Comparison of ENCODE assay signal across 23 mouse cellular contexts in genomic region chr4:62357631-62358148, GRCm38 (mm10). TPM values are rescaled to one million over a fixed set of nuclear protein-coding genes. Genes with fewer than 3 reads are reported as not detected.
DNase-seq lines count a peak whose midpoint lies in the region; TF ChIP-seq lines count a peak whose summit lies in the region.
"Had no signal": no experiment of that assay in that cellular context is flagged by ENCODE, and none has a peak within 500 bp of the region (broad histone marks: within the 10 kb centered on the region; RNA-seq: fewer than 3 reads in every experiment).

No protein-coding gene starts in this region.

- no peak overlapping the region for H3K4me3 ChIP-seq in layer of hippocampus, adult 2 months
- H3K4me3 ChIP-seq in bone marrow macrophage, adult 2 months (ENCODE audit: insufficient read depth, low read length): no peak overlapping the region
- no peak overlapping the region for H3K4me3 ChIP-seq in macrophage (ENCODE audit: inconsistent target)
- H3K4me3 ChIP-seq: forebrain, embryonic 15.5 days; heart, embryonic 10.5 days; hindbrain, embryonic 13.5 days; limb, embryonic 15.5 days; lung, embryonic 15.5 days; midbrain, embryonic 15.5 days; neural tube, embryonic 15.5 days had no signal

- TF ChIP-seq POLR2A in bone marrow macrophage, adult 2 months (IDR thresholded peaks at IDR 0.05; ENCODE audit: borderline replicate concordance, low read depth, low read length): no peak

- DNase-seq in layer of hippocampus, adult 2 months (ENCODE audit: low spot score in 2 of 2): no peak
- no peak for DNase-seq in layer of hippocampus, postnatal 10 days (ENCODE audit: low spot score in 2 of 2)
- DNase-seq in 416B (ENCODE audit: low read depth): peak; percentile 68
- no peak for DNase-seq in gastrocnemius, adult 8-10 months (ENCODE audit: low spot score in 2 of 2)
- DNase-seq in adrenal gland, postnatal 25 days: no peak
- no peak for DNase-seq in thymus, adult 18-20 months
- DNase-seq: adrenal gland, adult 2 months; cerebellum, postnatal 10 days; embryo, embryonic 11 days; gastrocnemius, postnatal 36 days; kidney, postnatal 4 days; layer of hippocampus, postnatal 36 days; right cerebral cortex, postnatal 14 days; thymus, postnatal 4 days had no signal

- peaks cover 2% of the 10 kb centered on the region; the same call in 1 of the 2 replicates for H3K36me3 ChIP-seq in macrophage (ENCODE audit: inconsistent target)
- H3K36me3 ChIP-seq: forebrain, embryonic 15.5 days; heart, embryonic 10.5 days; hindbrain, embryonic 13.5 days; lung, embryonic 15.5 days; midbrain, embryonic 15.5 days had no signal

- H3K79me2 ChIP-seq in macrophage (ENCODE audit: inconsistent target): peaks cover 86% of the 10 kb centered on the region

- WGBS in macrophage (ENCODE audit: missing documents): 0% methylated on average over 1 of the region's 1 CpGs

- peak overlapping the region; percentile 28; the same call in 1 of the 2 replicates for H3K27ac ChIP-seq in layer of hippocampus, adult 2 months
- H3K27ac ChIP-seq in bone marrow macrophage, adult 2 months (ENCODE audit: insufficient read depth, low read depth, low read length): peak overlapping the region; percentile 97
- peak overlapping the region; percentile 94 for H3K27ac ChIP-seq in macrophage
- H3K27ac ChIP-seq: forebrain, embryonic 15.5 days; heart, embryonic 10.5 days; hindbrain, embryonic 13.5 days; limb, embryonic 15.5 days; lung, embryonic 15.5 days; midbrain, embryonic 15.5 days; neural tube, embryonic 15.5 days had no signal

- peaks cover 43% of the 10 kb centered on the region for H3K4me1 ChIP-seq in bone marrow macrophage, adult 2 months (ENCODE audit: control insufficient read depth, insufficient read depth, low read length)

- no peak for TF ChIP-seq CTCF in layer of hippocampus, adult 2 months (conservative IDR thresholded peaks at IDR 0.05)
- no peak for TF ChIP-seq CTCF in bone marrow macrophage, adult 2 months (IDR thresholded peaks at IDR 0.05; ENCODE audit: low read depth, low read length)

RNA-seq across cellular contexts. Expression of gene Fkbp15, which starts 2.7 kb away (rescaled TPM):
- 10 to 100 TPM; 41.1 to 43.4 TPM for total RNA-seq in layer of hippocampus, adult 2 months (2021)
- total RNA-seq in layer of hippocampus, postnatal 10 days (2021): 10 to 100 TPM; 42.8 to 43.6 TPM
- polyA plus RNA-seq in bone marrow macrophage, adult 2 months (2012; ENCODE audit: insufficient read depth, insufficient read length, missing spikeins): 92.2 and 95.1 TPM in 2 replicates
- 100 to 1,000 TPM; 169 to 626 (median 517) TPM for total RNA-seq in macrophage (2018; cell fraction: chromatin; rRNA removed)
- 100 to 1,000 TPM; 103 to 194 (median 146) TPM for total RNA-seq in macrophage (2018; cell fraction: cytosol; rRNA removed)
- 100 to 1,000 TPM; 122 to 388 (median 268) TPM for total RNA-seq in macrophage (2018; cell fraction: nucleus; rRNA removed)
- polyA plus RNA-seq in macrophage (2018): 137 to 171 TPM (median 154 TPM) in 3 replicates
- total RNA-seq in gastrocnemius, adult 8-10 months (2022): 10 to 100 TPM; 10.0 to 12.0 (median 10.8) TPM
- 34.9 and 42.5 TPM in 2 replicates for total RNA-seq in adrenal gland, postnatal 25 days (2021)

RNA-seq across cellular contexts. Expression of gene Slc31a1, which starts 2.8 kb away (rescaled TPM):
- 10 to 100 TPM; 11.7 to 11.9 TPM for total RNA-seq in layer of hippocampus, adult 2 months (2021)
- 10 to 100 TPM; 35.0 to 35.2 TPM for total RNA-seq in layer of hippocampus, postnatal 10 days (2021)
- 64.1 and 71.0 TPM in 2 replicates for polyA plus RNA-seq in bone marrow macrophage, adult 2 months (2012; ENCODE audit: insufficient read depth, insufficient read length, missing spikeins)
- 10 to 100 TPM in 25 of 26 experiments, 1 to 10 TPM in 1; 9.1 to 64.5 (median 30.9) TPM for total RNA-seq in macrophage (2018; cell fraction: chromatin; rRNA removed)
- 100 to 1,000 TPM in 13 of 26 experiments, 10 to 100 TPM in 13; 80.7 to 117 (median 99.3) TPM for total RNA-seq in macrophage (2018; cell fraction: cytosol; rRNA removed)
- total RNA-seq in macrophage (2018; cell fraction: nucleus; rRNA removed): 100 to 1,000 TPM in 10 of 26 experiments, 10 to 100 TPM in 16; 37.3 to 132 (median 94.5) TPM
- polyA plus RNA-seq in macrophage (2018): 73.8 to 99.5 TPM (median 84.1 TPM) in 3 replicates
- total RNA-seq in gastrocnemius, adult 8-10 months (2022): 1 to 10 TPM; 7.6 to 9.7 (median 8.5) TPM
- total RNA-seq in adrenal gland, postnatal 25 days (2021): 50.7 and 51.4 TPM in 2 replicates

RNA-seq across cellular contexts. Expression of gene Cdc26, which starts 50.8 kb away (rescaled TPM):
- 10 to 100 TPM; 49.0 to 51.3 TPM for total RNA-seq in layer of hippocampus, adult 2 months (2021)
- 10 to 100 TPM; 47.7 to 54.9 TPM for total RNA-seq in layer of hippocampus, postnatal 10 days (2021)
- 54.8 and 71.2 TPM in 2 replicates for polyA plus RNA-seq in bone marrow macrophage, adult 2 months (2012; ENCODE audit: insufficient read depth, insufficient read length, missing spikeins)
- total RNA-seq in macrophage (2018; cell fraction: chromatin; rRNA removed): 10 to 100 TPM in 25 of 26 experiments, 1 to 10 TPM in 1; 8.2 to 48.8 (median 29.2) TPM
- 10 to 100 TPM; 20.7 to 51.3 (median 40.0) TPM for total RNA-seq in macrophage (2018; cell fraction: cytosol; rRNA removed)
- total RNA-seq in macrophage (2018; cell fraction: nucleus; rRNA removed): 10 to 100 TPM; 10.3 to 50.8 (median 29.1) TPM
- 50.7 to 54.2 TPM (median 53.2 TPM) in 3 replicates for polyA plus RNA-seq in macrophage (2018)
- total RNA-seq in gastrocnemius, adult 8-10 months (2022): 10 to 100 TPM; 51.7 to 57.0 (median 54.6) TPM
- 70.4 and 85.8 TPM in 2 replicates for total RNA-seq in adrenal gland, postnatal 25 days (2021)

RNA-seq across cellular contexts. Expression of gene Prpf4, which starts 50.9 kb away (rescaled TPM):
- 10 to 100 TPM; 13.2 to 13.3 TPM for total RNA-seq in layer of hippocampus, adult 2 months (2021)
- 10 to 100 TPM; 13.6 to 14.0 TPM for total RNA-seq in layer of hippocampus, postnatal 10 days (2021)
- polyA plus RNA-seq in bone marrow macrophage, adult 2 months (2012; ENCODE audit: insufficient read depth, insufficient read length, missing spikeins): 10.1 and 10.9 TPM in 2 replicates
- total RNA-seq in macrophage (2018; cell fraction: chromatin; rRNA removed): 10 to 100 TPM in 22 of 26 experiments, 1 to 10 TPM in 4; 3.8 to 95.4 (median 24.6) TPM
- total RNA-seq in macrophage (2018; cell fraction: cytosol; rRNA removed): 10 to 100 TPM in 12 of 26 experiments, 1 to 10 TPM in 14; 4.8 to 18.1 (median 9.8) TPM
- total RNA-seq in macrophage (2018; cell fraction: nucleus; rRNA removed): 10 to 100 TPM in 21 of 26 experiments, 1 to 10 TPM in 5; 4.4 to 67.9 (median 19.0) TPM
- polyA plus RNA-seq in macrophage (2018): 6.8 to 12.3 TPM (median 10.3 TPM) in 3 replicates
- total RNA-seq in gastrocnemius, adult 8-10 months (2022): 10 to 100 TPM; 16.9 to 18.2 (median 17.4) TPM
- 28.4 and 30.2 TPM in 2 replicates for total RNA-seq in adrenal gland, postnatal 25 days (2021)

Comparison
In these comparisons a context has a peak if more than half of its experiments do, and no peak if none do; other contexts are left out.
1. H3K27ac ChIP-seq: peak in every context shown above with its lines; median percentile 97 in bone marrow macrophage, adult 2 months; 94 in macrophage; 28 in layer of hippocampus, adult 2 months.